Comparison of ENCODE assay signal across 8 mouse cellular contexts in genomic region chr10:38555040-38555439, GRCm38 (mm10).
DNase-seq lines count a peak whose midpoint lies in the region; ATAC-seq lines count a peak whose summit lies in the region.

No protein-coding gene starts in this region.

- 5% methylated on average over 5 of the region's 5 CpGs for WGBS in forebrain, embryonic 16.5 days

- no peak overlapping the region for H3K4me3 ChIP-seq in forebrain, embryonic 16.5 days (replicated peaks; ENCODE audit: low read length)

- peak; percentile 88 for ATAC-seq in forebrain, embryonic 16.5 days

- peak overlapping the region; percentile 33; the same call in 1 of the 2 replicates for H3K27ac ChIP-seq in forebrain, embryonic 16.5 days (ENCODE audit: low read length)

- H3K36me3 ChIP-seq in forebrain, embryonic 16.5 days (ENCODE audit: control insufficient read depth, insufficient read depth) = no peaks in the 10 kb centered on the region

- H3K27me3 ChIP-seq in forebrain, embryonic 16.5 days (replicated peaks; ENCODE audit: control insufficient read depth, insufficient read depth, low read length) = no peaks in the 10 kb centered on the region

- peaks cover 9% of the 10 kb centered on the region for H3K4me1 ChIP-seq in forebrain, embryonic 16.5 days (replicated peaks; ENCODE audit: control insufficient read depth, insufficient read depth, low read length)

- no peaks in the 10 kb centered on the region for H3K9me3 ChIP-seq in forebrain, embryonic 16.5 days (ENCODE audit: control insufficient read depth, low read length)

- peak; percentile 5 for DNase-seq in cerebellum, adult 9-10 months
- no peak for DNase-seq in cerebellum, postnatal 36 days
- peak; percentile 30 to 51 for DNase-seq in left cerebral cortex, adult 18-20 months (ENCODE audit: low spot score in 2 of 2)
- DNase-seq in retina, postnatal 1 day = peak; percentile 85
- no peak for DNase-seq in kidney, adult 11 months
- no peak for DNase-seq in thymus, postnatal 0 days (ENCODE audit: low spot score)
- DNase-seq in gastrocnemius, postnatal 36 days = no peak

- H3K9ac ChIP-seq in forebrain, embryonic 16.5 days (replicated peaks; ENCODE audit: low read depth, low read length) = no peak overlapping the region

- H3K4me2 ChIP-seq in forebrain, embryonic 16.5 days (ENCODE audit: low read length) = peak overlapping the region; percentile 18; the same call in 1 of the 2 replicates

- intact Hi-C loops in gastrocnemius, postnatal 36 days (cut with DNase I) = loop anchor here (10.0 kb wide), 1 partner anchor 1480 kb away; no protein-coding TSS in a partner anchor

Comparison
In these comparisons a context has a peak if more than half of its experiments do, and no peak if none do; other contexts are left out.
1. DNase-seq: peak in cerebellum, adult 9-10 months (single experiment), left cerebral cortex, adult 18-20 months (2 of 2) and retina, postnatal 1 day (single experiment); none in cerebellum, postnatal 36 days (0 of 2), kidney, adult 11 months (single experiment), thymus, postnatal 0 days (single experiment) and gastrocnemius, postnatal 36 days (0 of 2).